Mouse (Mus musculus) layer of hippocampus, adult 11-12 months (tissue): ENCODE measurements around the gene Mccc1.

Experiments used
- DNase-seq: peaks from one replicate; pipeline ENCODE4 v3.0.0; 2022; ENCODE audit warnings: low spot score

Gene Mccc1

DNA sequence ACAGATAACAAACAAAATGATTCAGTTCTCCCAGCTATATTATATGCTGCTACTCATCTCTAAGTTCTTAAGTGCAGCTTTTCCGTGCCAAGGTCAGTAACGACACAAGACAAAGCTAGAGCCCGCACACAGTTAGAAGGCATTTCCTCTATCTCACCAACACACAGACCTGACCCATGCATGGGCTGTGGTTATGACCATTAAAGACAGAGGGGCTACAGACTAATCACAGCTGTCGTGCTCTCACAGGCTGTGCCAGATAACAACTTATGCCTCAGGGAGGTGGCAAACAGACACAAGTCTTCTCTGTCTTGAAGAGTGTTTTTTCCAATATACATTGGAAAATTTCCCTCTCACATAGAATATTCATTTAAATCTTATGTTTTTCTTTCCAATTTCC, 35.5 kb downstream of the Mccc1 start:
- no peak for DNase-seq

GRCm38 (mm10) chr3:35963921-35964320, 36.6 kb downstream of the Mccc1 start:
- no peak for DNase-seq

GRCm38 (mm10) chr3:35963401-35963800, 37.1 kb downstream of the Mccc1 start:
- no peak for DNase-seq

- no peak for DNase-seq
Observed at GRCm38 (mm10) chr3:35962967-35963366, 37.5 kb downstream of the Mccc1 start.

GRCm38 (mm10) chr3:35957230-35957629, 43.2 kb downstream of the Mccc1 start:
- DNase-seq = no peak

GRCm38 (mm10) chr3:35954901-35955575, 45.4 kb downstream of the Mccc1 start:
- no peak for DNase-seq

DNA sequence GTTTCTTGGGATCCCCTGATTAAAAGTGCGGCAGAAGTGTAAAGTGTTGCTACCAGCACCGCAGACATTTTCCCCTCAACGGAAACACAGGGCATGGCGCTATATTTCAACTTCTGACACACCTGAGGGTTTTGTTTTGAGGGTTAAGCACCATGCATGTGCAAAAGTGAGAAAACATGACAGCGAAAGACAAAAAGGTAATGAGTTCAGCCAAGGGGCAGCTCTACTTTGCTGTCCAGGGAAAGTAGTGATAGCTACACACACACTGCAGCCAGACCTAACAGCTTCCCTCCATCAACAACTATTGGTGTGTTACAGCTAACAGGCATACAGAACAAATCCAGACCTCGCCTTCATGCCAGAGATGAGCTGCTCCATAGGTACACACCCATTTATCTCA, 46.7 kb downstream of the Mccc1 start:
- DNase-seq = no peak

GRCm38 (mm10) chr3:35953184-35953583, 47.3 kb downstream of the Mccc1 start:
- no peak for DNase-seq

DNA sequence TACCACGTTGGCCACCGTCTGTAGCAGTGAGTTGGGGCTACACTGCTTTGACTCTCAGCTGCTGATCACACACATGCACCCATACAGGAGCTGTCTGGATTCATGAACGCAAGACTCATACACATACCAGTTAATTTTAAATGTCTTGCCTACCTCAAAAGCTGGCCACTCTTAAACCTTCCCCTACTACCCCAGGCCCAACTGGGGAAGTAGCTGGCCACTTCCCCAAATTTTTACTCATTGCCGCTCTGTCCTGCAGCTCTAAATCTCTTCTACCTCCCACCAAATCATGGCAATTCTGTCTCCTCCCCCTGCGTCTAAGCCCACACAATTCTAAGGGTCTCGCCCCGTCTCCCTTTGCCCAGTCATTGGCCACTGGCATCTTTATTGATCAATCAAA, 52.3 kb downstream of the Mccc1 start:
- no peak for DNase-seq

DNA sequence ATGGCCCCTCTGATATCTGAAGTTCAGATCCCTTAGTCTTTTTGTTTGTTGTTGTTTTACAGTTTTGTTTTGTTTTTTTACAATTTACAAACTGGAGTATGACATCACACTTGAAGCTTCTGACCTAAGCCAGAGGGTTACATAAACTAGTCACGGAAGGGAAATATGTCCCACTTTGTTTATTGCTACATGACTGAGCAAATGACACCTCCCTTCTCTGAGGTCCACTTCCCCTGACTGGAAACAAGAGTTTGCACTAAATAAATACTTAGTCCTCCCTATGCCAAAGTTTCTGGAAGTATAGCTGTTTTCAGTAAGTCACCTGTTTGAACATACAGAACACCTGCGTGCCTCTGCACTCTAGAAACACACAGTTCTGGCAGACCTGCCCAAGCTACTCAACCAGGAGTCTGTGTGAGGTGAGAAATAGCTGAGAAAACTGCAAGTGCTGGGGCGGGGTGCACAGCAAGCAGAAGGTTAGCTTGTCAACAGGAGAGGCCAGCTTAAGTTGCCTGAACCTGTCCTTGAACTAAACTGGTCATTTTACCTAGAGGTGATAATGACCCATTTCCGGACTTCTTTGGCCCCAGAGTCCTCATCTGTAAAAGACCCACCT, 59.9 kb downstream of the Mccc1 start:
- no peak for DNase-seq

- no peak for DNase-seq
Observed at GRCm38 (mm10) chr3:35940047-35940446, 60.4 kb downstream of the Mccc1 start.

- DNase-seq = no peak
Observed at GRCm38 (mm10) chr3:35937345-35937744, 63.1 kb downstream of the Mccc1 start, which contains the start of gene Dcun1d1. TSS of gene Dcun1d1 (minus strand) at chr3:35937445.

DNA sequence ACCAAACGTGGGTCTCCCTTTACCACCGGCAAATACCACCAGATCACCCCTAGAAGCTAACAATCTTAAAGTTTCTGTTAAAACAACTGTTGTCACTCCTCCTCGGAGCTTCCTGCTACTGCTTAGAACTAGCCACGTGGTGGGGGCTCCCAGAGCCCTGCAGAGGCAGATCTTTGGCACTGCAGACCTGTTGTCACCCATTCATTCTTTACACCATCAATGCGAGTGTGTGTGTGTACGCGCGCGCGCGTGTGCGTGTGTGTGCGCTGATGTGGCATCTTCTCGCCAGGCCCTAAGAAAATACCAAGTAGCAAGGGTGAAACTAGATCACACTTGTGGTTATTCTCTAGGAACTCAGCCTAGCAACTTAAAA, 67.1 kb downstream of the Mccc1 start:
- peak; percentile 18 for DNase-seq

- peak; percentile 75 for DNase-seq
Observed at GRCm38 (mm10) chr3:35932735-35933404, 67.6 kb downstream of the Mccc1 start.

DNA sequence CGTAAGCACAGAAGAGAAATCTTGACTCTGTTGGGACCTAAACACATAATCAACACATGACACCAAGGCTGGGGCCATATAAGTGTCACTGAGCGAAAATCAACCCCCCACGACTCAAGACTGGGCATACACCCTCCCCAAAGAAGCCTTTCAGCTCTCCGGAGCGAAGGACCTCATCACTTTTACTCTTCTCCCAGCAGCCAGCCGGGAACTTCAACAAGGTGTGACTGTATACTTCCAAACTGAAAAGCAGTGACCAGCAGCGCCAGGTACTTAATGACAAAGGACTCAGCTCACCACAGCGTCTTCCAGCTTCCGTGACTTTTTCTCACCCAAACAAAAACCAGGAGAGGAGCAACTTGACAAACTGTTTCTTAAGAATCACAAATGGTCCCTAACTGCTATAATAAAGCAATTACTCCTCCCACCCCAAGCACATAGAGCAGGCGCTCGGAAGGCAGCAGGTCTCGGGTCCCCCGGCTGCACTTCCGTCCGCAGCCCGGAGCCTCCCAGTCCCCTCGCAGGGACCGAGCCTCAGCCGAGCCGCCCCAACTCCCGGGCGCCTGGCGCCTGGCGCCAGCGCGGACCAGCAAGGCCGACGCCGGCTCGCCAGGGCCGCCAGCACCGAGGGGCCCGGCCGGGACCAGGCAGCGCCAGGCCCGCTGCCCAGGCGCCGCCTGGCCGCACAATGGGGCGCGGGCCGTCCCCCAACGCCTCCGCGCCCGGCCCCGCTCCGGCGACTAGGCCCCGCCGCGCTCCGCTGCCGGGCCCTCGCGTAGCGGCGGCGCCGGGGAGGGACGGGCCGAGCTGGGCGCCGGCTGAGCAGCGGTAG, 68.4 kb downstream of the Mccc1 start:
- peak; percentile 30 for DNase-seq

DNA sequence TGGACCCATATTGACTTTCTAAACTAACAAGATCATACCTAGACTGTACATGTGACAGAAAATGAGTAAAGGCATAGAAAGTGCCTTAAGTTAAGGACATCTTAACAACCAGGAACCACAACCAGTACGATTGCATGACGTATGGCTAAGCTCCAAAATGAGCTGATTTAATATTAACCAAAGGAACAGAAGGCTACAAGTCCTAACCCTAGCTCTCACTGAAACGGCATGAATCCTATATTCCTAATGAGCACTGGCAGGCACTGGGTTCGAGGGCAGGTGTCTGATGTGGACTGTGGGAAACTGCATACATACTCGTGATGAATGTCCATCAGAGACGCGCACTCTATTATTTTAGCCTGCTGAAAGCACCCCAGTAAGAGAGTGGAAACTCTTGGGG, 69.1 kb downstream of the Mccc1 start:
- DNase-seq = no peak

GRCm38 (mm10) chr3:35929831-35930230, 70.6 kb downstream of the Mccc1 start:
- DNase-seq = no peak

- DNase-seq = no peak
Observed at GRCm38 (mm10) chr3:35929406-35929805, 71.1 kb downstream of the Mccc1 start.

DNA sequence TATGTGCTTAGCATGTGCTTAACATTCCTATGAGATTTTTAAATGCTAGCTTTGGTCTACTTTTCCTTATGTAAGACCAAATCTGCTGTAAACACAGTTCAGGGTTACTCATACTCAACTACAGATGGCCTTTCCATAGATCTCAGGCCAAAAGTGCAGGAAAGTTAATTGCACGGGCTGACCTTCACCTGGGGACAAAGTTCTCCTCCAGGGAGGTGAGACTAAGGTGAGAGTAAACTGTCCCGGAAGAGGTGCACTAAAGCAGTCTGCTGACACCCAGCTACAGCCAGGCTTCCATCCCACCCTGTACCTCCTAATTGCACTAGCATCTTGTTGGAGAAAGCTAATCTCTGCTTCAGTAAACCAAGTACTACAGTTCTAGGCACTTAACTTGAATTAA, 74.6 kb downstream of the Mccc1 start:
- no peak for DNase-seq

DNA sequence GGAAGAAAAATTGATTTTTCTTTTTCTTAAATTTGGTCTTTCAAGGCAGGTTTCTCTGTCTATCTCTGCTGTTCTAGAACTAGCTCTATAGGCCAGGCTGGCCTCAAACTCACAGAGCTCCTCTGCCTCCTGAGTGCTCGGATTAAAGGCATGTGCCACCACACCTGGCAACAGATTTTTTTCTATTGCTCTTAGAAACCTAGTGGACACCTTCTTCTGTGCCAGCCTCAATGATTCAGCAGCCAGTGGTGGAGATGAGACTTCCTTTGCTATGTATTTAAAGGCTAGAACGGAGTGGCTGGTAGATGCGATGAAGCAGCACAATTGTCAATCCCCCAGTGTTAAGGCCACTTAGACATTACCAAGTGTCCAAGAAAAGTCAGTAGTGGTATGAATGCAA, 76.5 kb downstream of the Mccc1 start:
- no peak for DNase-seq

- no peak for DNase-seq
Observed at GRCm38 (mm10) chr3:35923495-35923894, 77.0 kb downstream of the Mccc1 start.

- DNase-seq = no peak
Observed at GRCm38 (mm10) chr3:35922522-35922921, 78.0 kb downstream of the Mccc1 start.

DNA sequence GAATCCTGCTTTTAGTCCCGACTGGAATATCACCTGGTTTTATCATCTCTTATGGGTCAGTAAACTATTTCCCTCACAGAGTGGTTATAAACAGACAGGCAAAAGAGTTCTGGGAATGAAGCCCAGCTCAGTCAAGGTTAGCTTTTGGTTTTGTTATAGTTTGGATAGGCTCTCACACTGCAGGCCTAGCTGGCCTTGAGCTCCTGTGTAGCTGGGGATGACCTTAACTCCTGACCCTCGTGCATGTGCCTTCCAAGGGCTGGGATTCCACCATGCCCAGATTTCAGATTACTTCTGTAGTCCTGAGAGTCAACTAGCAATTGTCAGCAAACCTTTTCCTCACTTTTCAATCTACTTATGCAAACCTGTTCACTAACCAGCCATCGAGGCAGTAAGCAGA, 82.2 kb downstream of the Mccc1 start:
- no peak for DNase-seq
